Mouse (Mus musculus) brain, embryonic 14.5 days (tissue): ENCODE measurements around the gene Fam193b.

ENCODE experiments used
- CTCF ChIP-seq: fragments of 200-500 bp; IDR thresholded peaks from 2 replicates; pipeline ENCODE4 v1.5.1; 2012; ENCODE audit warnings: inconsistent platforms, mild to moderate bottlenecking, moderate library complexity, borderline replicate concordance; ENCODE audit not compliant: insufficient read depth, insufficient read length; ENCODE audit errors: extremely low read depth
- POLR2A ChIP-seq: fragments of 200-500 bp; IDR thresholded peaks from 2 replicates; pipeline ENCODE4 v1.6.1; 2012; ENCODE audit warnings: mild to moderate bottlenecking, inconsistent platforms, borderline replicate concordance; ENCODE audit not compliant: poor library complexity, insufficient read depth, insufficient read length, severe bottlenecking; ENCODE audit errors: extremely low read depth

GRCm38 (mm10) chr13:55604606-55605005 is 33.7 kb upstream of the Fam193b start:
- no peak for TF ChIP-seq CTCF
- TF ChIP-seq POLR2A: no peak
